In genomic region chr7:66936042-66936755, GRCm38 (mm10) we compare ENCODE assay signal across 12 mouse cellular contexts.
DNase-seq lines count a peak whose midpoint lies in the region; ATAC-seq lines count a peak whose summit lies in the region.
"Had no signal": no experiment of that assay in that cellular context is flagged by ENCODE, and none has a peak within 500 bp of the region (broad histone marks: within the 10 kb centered on the region; RNA-seq: fewer than 3 reads in every experiment).

No protein-coding gene starts in this region.

- H3K4me3 ChIP-seq in hindbrain, embryonic 13.5 days: no peak overlapping the region
- no peak overlapping the region for H3K4me3 ChIP-seq in hindbrain, embryonic 10.5 days
- H3K4me3 ChIP-seq: megakaryocyte, embryonic 14.5 days had no signal

- peaks cover 13% of the 10 kb centered on the region; the same call in 1 of the 2 replicates for H3K4me1 ChIP-seq in hindbrain, embryonic 13.5 days (replicated peaks)
- H3K4me1 ChIP-seq in hindbrain, embryonic 10.5 days (replicated peaks): peaks cover 42% of the 10 kb centered on the region
- H3K4me1 ChIP-seq: megakaryocyte, embryonic 14.5 days had no signal

- no peaks in the 10 kb centered on the region for H3K36me3 ChIP-seq in hindbrain, embryonic 13.5 days
- no peaks in the 10 kb centered on the region for H3K36me3 ChIP-seq in hindbrain, embryonic 10.5 days
- H3K36me3 ChIP-seq: G1E had no signal

- no peaks in the 10 kb centered on the region for H3K9me3 ChIP-seq in hindbrain, embryonic 13.5 days
- no peaks in the 10 kb centered on the region for H3K9me3 ChIP-seq in hindbrain, embryonic 10.5 days

- 0 out of 2 replicates have a peak, but pooled peaks have one; percentile 18 for ATAC-seq in cerebellum, adult (ENCODE audit: insufficient number of reproducible peaks, low FRiP score, low TSS enrichment)
- ATAC-seq in hindbrain, embryonic 13.5 days (ENCODE audit: low FRiP score): peak; percentile 52; the same call in 1 of the 2 replicates
- ATAC-seq in megakaryocyte-erythroid progenitor cell, adult 5-6 weeks (replicated peaks; ENCODE audit: low FRiP score, low TSS enrichment, poor library complexity, severe bottlenecking): no peak

- H3K4me2 ChIP-seq in hindbrain, embryonic 13.5 days: no peak overlapping the region

- no peak for DNase-seq in cerebellum, adult 18-20 months
- no peak for DNase-seq in hindbrain, embryonic 10.5 days (ENCODE audit: low spot score)
- peak; percentile 34 for DNase-seq in retina, postnatal 1 day
- no peak for DNase-seq in retina, embryonic 14.5 days (ENCODE audit: low spot score)
- DNase-seq in adrenal gland, postnatal 36 days: no peak
- DNase-seq: adrenal gland, postnatal 25 days; thymus, postnatal 4 days had no signal

- H3K27ac ChIP-seq in hindbrain, embryonic 13.5 days: 0 out of 2 replicates have a peak overlapping the region, but pooled peaks have one; percentile 30
- no peak overlapping the region for H3K27ac ChIP-seq in hindbrain, embryonic 10.5 days

- no peak overlapping the region for H3K9ac ChIP-seq in hindbrain, embryonic 13.5 days

- 83% methylated on average over 8 of the region's 8 CpGs for WGBS in hindbrain, embryonic 13.5 days
- WGBS in hindbrain, embryonic 10.5 days: 86% methylated on average over 8 of the region's 8 CpGs

- H3K27me3 ChIP-seq in hindbrain, embryonic 13.5 days: no peaks in the 10 kb centered on the region
- no peaks in the 10 kb centered on the region for H3K27me3 ChIP-seq in hindbrain, embryonic 10.5 days (ENCODE audit: insufficient read depth, poor library complexity, severe bottlenecking)
